Mouse (Mus musculus) heart, postnatal 0 days (tissue): ENCODE results near the gene Kcnn1. TPM values are rescaled to one million over a fixed set of nuclear protein-coding genes. Genes with fewer than 3 reads are reported as not detected.
A peak's percentile ranks its signal among the peaks of the same experiment; 100 is the strongest.

Experiments
- ATAC-seq: fragments of 200-750 bp; cut with Nextera tagmentation; 2 replicates; pipeline ENCODE4 v1.8.0; 2017; ENCODE audit warnings: low read depth, moderate number of reproducible peaks, moderate library complexity; ENCODE audit not compliant: insufficient read depth
- DNase-seq: peaks from one replicate; pipeline ENCODE4 v3.0.0-alpha.2; 2016; ENCODE audit warnings: low spot score
- H3K27ac ChIP-seq: fragments of 300-500 bp; sonication (generic); 2 replicates; pipeline ENCODE4 v1.5.1; 2014; ENCODE audit warnings: low read depth, mild to moderate bottlenecking
- H3K27me3 ChIP-seq: fragments of 300-500 bp; sonication (generic); 2 replicates; pipeline ENCODE4 v1.6.1; 2014; ENCODE audit warnings: low read length, mixed read lengths; ENCODE audit not compliant: control insufficient read depth, insufficient read depth
- H3K36me3 ChIP-seq: fragments of 300-500 bp; sonication (generic); replicated peaks from 2 replicates; pipeline ENCODE4 v1.6.1; 2014; ENCODE audit warnings: low read length, mixed read lengths; ENCODE audit not compliant: control insufficient read depth, insufficient read depth
- H3K4me1 ChIP-seq: fragments of 300-500 bp; sonication (generic); 2 replicates; pipeline ENCODE4 v1.6.1; 2014; ENCODE audit warnings: antibody characterized with exemption; ENCODE audit not compliant: control insufficient read depth, insufficient read depth
- H3K4me2 ChIP-seq: fragments of 300-500 bp; sonication (generic); 2 replicates; pipeline ENCODE4 v1.6.1; 2014; ENCODE audit warnings: low read depth, mild to moderate bottlenecking, low read length, moderate library complexity
- H3K4me3 ChIP-seq: fragments of 300-500 bp; sonication (generic); 2 replicates; pipeline ENCODE4 v1.5.1; 2014; ENCODE audit warnings: low read depth, low read length
- H3K9ac ChIP-seq: fragments of 300-500 bp; sonication (generic); replicated peaks from 2 replicates; pipeline ENCODE4 v1.6.1; 2014; ENCODE audit warnings: low read depth, low read length, mixed read lengths
- H3K9me3 ChIP-seq: fragments of 300-500 bp; sonication (generic); replicated peaks from 2 replicates; pipeline ENCODE4 v1.6.1; 2016; ENCODE audit warnings: low read length; ENCODE audit not compliant: control insufficient read depth
- CTCF ChIP-seq: IDR thresholded peaks from 2 replicates; pipeline ENCODE4 v1.5.1; 2016; ENCODE audit warnings: antibody characterized with exemption, control low read depth, low read depth
- EP300 ChIP-seq: IDR thresholded peaks from 2 replicates; pipeline ENCODE4 v1.6.1; 2016; ENCODE audit warnings: antibody characterized with exemption, low read depth
- WGBS: fragments of 180-500 bp; shearing (Covaris S2); extraction: QIAGEN DNeasy Blood & Tissue Kit; methylation state at CpG from one replicate; pipeline ENCODE4 v1.1.7; 2014; 5-methylcytosine and 5-hydroxymethylcytosine counted together
- polyA plus RNA-seq: library from polyadenylated mRNA; unstranded; fragments of >200 nt; fragmentation: Nextera tagmentation; extraction: Ambion mirVana; gene quantifications from 2 replicates; pipeline ENCODE4 v1.2.1, GENCODE M21; 2015
- total RNA-seq: library from RNA; depleted of rRNA; stranded (reverse); fragments of >200 nt; gene quantifications from 2 replicates; pipeline ENCODE4 v1.2.3, GENCODE M21; 2014; ENCODE audit warnings: low replicate concordance

Kcnn1 gene
- total and polyA plus RNA-seq, 2 experiments from 2014 or later = 3.4 to 25.2 TPM

GRCm38 (mm10) chr8:70836666-70837065 is 26.4 kb downstream of the Kcnn1 start:
- no peak for ATAC-seq
- H3K9ac ChIP-seq = no peak overlapping the region
- H3K4me2 ChIP-seq = no peak overlapping the region
- WGBS = 86% methylated on average over 12 of the region's 12 CpGs
- no peaks in the 10 kb centered on the region for H3K27me3 ChIP-seq
- peaks cover 22% of the 10 kb centered on the region for H3K4me1 ChIP-seq
- no peaks in the 10 kb centered on the region for H3K9me3 ChIP-seq
- no peak overlapping the region for H3K4me3 ChIP-seq
- H3K36me3 ChIP-seq = peaks cover 16% of the 10 kb centered on the region; the same call in 1 of the 2 replicates
- no peak for TF ChIP-seq CTCF
- TF ChIP-seq EP300 = no peak
- H3K27ac ChIP-seq = no peak overlapping the region
- DNase-seq = no peak

GRCm38 (mm10) chr8:70834071-70834470 is 29.0 kb downstream of the Kcnn1 start:
- no peaks in the 10 kb centered on the region for H3K9me3 ChIP-seq
- H3K9ac ChIP-seq = no peak overlapping the region
- H3K27me3 ChIP-seq = no peaks in the 10 kb centered on the region
- WGBS = 98% methylated on average over 3 of the region's 3 CpGs
- TF ChIP-seq CTCF (no peak), EP300 (no peak)
- no peak overlapping the region for H3K4me3 ChIP-seq
- H3K4me2 ChIP-seq = no peak overlapping the region
- DNase-seq = no peak
- peaks cover 22% of the 10 kb centered on the region for H3K4me1 ChIP-seq
- peak overlapping the region; percentile 90 for H3K27ac ChIP-seq
- ATAC-seq = peak; percentile 16
- peaks cover 16% of the 10 kb centered on the region; the same call in 1 of the 2 replicates for H3K36me3 ChIP-seq

GRCm38 (mm10) chr8:70833520-70833919 is 29.5 kb downstream of the Kcnn1 start:
- WGBS = 13% methylated on average over 15 of the region's 15 CpGs
- H3K4me2 ChIP-seq = no peak overlapping the region

GRCm38 (mm10) chr8:70833018-70833482 is 30.0 kb downstream of the Kcnn1 start:
- no peaks in the 10 kb centered on the region for H3K27me3 ChIP-seq
- WGBS = 45% methylated on average over 9 of the region's 9 CpGs
- H3K9ac ChIP-seq = peak overlapping the region; percentile 1; the same call in 1 of the 2 replicates
- no peak overlapping the region for H3K4me3 ChIP-seq
- no peaks in the 10 kb centered on the region for H3K9me3 ChIP-seq
- H3K4me1 ChIP-seq = peaks cover 17% of the 10 kb centered on the region
- H3K27ac ChIP-seq = peak overlapping the region; percentile 90
- H3K4me2 ChIP-seq = no peak overlapping the region
- peaks cover 16% of the 10 kb centered on the region; the same call in 1 of the 2 replicates for H3K36me3 ChIP-seq
- no peak for TF ChIP-seq EP300
- TF ChIP-seq CTCF = no peak
- ATAC-seq (0 out of 2 replicates have a peak, but pooled peaks have one; percentile 1), DNase-seq (no peak)

More at GRCm38 (mm10) chr8:70833520-70833919, 29.5 kb downstream of the Kcnn1 start:
- no peaks in the 10 kb centered on the region for H3K9me3 ChIP-seq
- H3K4me3 ChIP-seq = no peak overlapping the region
- peak overlapping the region; percentile 1; the same call in 1 of the 2 replicates for H3K9ac ChIP-seq
- no peak for TF ChIP-seq CTCF
- peak; percentile 99 for TF ChIP-seq EP300
- H3K36me3 ChIP-seq = peaks cover 16% of the 10 kb centered on the region; the same call in 1 of the 2 replicates
- ATAC-seq (peak; percentile 93), DNase-seq (peak; percentile 90)
- H3K4me1 ChIP-seq = peaks cover 21% of the 10 kb centered on the region
- peak overlapping the region; percentile 90 for H3K27ac ChIP-seq
- H3K27me3 ChIP-seq = no peaks in the 10 kb centered on the region

GRCm38 (mm10) chr8:70832371-70832770 is 30.7 kb downstream of the Kcnn1 start:
- ATAC-seq (no peak), DNase-seq (no peak)
- peaks cover 17% of the 10 kb centered on the region for H3K4me1 ChIP-seq
- H3K4me2 ChIP-seq = no peak overlapping the region
- no peaks in the 10 kb centered on the region for H3K9me3 ChIP-seq
- 72% methylated on average over 11 of the region's 11 CpGs for WGBS
- no peaks in the 10 kb centered on the region for H3K27me3 ChIP-seq
- no peak overlapping the region for H3K9ac ChIP-seq
- H3K36me3 ChIP-seq = peaks cover 16% of the 10 kb centered on the region; the same call in 1 of the 2 replicates
- TF ChIP-seq EP300 (no peak), CTCF (no peak)
- peak overlapping the region; percentile 90; the same call in 1 of the 2 replicates for H3K27ac ChIP-seq
- H3K4me3 ChIP-seq = no peak overlapping the region
